Mouse (Mus musculus): ENCODE data around the gene Prpf4b. TPM values are rescaled to one million over a fixed set of nuclear protein-coding genes. Genes with fewer than 3 reads are reported as not detected.

The Prpf4b gene
- 10 to 100 TPM; 55.0 to 57.2 TPM for total RNA-seq (2023)

DNA sequence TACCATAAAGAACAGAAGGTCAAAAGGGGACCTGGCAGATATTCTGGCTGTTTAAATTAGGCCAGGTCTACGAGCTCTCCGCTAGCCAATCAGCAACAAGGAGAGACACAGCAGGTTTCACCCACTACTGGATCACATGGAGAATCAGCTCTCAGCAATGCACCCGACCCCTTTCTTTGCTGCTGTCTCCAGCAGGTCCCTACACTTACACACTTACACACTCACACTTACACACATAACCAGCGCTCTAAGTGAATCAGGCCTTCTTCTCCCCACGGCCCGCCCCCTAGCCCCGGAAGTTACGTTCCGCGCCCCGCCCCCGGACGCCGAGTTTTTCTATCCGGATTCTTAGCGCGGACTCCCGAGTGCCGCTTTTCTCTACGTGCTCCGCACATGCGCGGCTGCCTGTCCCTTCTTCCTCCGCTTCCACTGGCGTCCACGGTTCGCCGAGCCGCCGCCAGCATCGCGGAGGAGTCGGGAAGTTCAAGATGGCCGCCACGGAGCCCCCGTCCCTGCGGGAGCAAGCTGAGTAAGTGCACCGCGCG, at the start of gene Prpf4b:
TSS of gene Prpf4b (plus strand) at position 137 of the 545 bp plus-strand sequence.

DNA sequence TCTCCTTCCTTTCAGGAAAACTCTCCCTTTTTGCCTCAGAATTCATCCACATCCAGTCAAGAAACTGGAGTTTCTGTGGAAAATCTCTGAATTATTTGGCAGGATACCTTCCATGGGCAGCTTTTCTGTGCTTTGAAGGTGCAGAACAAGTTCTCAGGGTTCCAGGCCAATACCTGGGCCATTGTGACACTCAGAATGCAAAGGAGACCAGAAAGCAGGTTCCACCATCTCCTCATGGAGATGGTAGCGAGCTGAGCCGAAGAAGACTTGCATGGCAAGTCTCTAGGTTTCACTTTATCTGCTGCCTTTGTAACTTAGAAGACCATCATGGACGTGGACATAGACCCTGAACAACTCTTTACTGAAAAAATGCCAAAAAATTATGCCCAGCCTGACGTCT, 49.1 kb downstream of the Prpf4b start, which contains the start of the genes Fam217a and 4933417A18Rik:
TSS of gene Fam217a (minus strand) at position 101 of the 400 bp plus-strand sequence.
TSS of gene 4933417A18Rik (plus strand) at position 200 of the 400 bp plus-strand sequence.

Other genes with a start within 250 kb of the Prpf4b start
- under 1 TPM; 0.22 to 0.31 TPM for gene Pxdc1, start 221.8 kb upstream of the Prpf4b start, total RNA-seq (2023)
- not detected for gene Fam50b, start 140.5 kb upstream of the Prpf4b start, total RNA-seq (2023)
- gene Fam217a, start 49.0 kb downstream of the Prpf4b start, total RNA-seq (2023) = under 1 TPM in 1 of 2 experiments, not detected in 1; 0.20 TPM
- not detected for gene 4933417A18Rik, start 49.1 kb downstream of the Prpf4b start, total RNA-seq (2023)
- not detected for gene Eci3, start 88.5 kb downstream of the Prpf4b start, total RNA-seq (2023)
- 10 to 100 TPM; 20.6 to 26.2 TPM for gene Eci2, start 151.8 kb downstream of the Prpf4b start, total RNA-seq (2023)